Mouse (Mus musculus) brain, embryonic 14.5 days (tissue): ENCODE results near the gene Vipr1.

Experiments used
- CTCF ChIP-seq: fragments of 200-500 bp; IDR thresholded peaks from 2 replicates; pipeline ENCODE4 v1.5.1; 2012; ENCODE audit warnings: inconsistent platforms, mild to moderate bottlenecking, moderate library complexity, borderline replicate concordance; ENCODE audit not compliant: insufficient read depth, insufficient read length; ENCODE audit errors: extremely low read depth
- POLR2A ChIP-seq: fragments of 200-500 bp; IDR thresholded peaks from 2 replicates; pipeline ENCODE4 v1.6.1; 2012; ENCODE audit warnings: mild to moderate bottlenecking, inconsistent platforms, borderline replicate concordance; ENCODE audit not compliant: poor library complexity, insufficient read depth, insufficient read length, severe bottlenecking; ENCODE audit errors: extremely low read depth

- TF ChIP-seq POLR2A (no peak), CTCF (no peak)
Measured at GRCm38 (mm10) chr9:121619441-121619840, 23.1 kb upstream of the Vipr1 start.
